ENCODE assay signal across 7 mouse cellular contexts in genomic region chr5:52132840-52133239, GRCm38 (mm10).
"Had no signal": no experiment of that assay in that cellular context is flagged by ENCODE, and none has a peak within 500 bp of the region (broad histone marks: within the 10 kb centered on the region; RNA-seq: fewer than 3 reads in every experiment).

No protein-coding gene starts in this region.

- H3K9ac ChIP-seq: limb, embryonic 15.5 days; liver, embryonic 13.5 days; midbrain, embryonic 12.5 days; neural tube, embryonic 12.5 days had no signal

- H3K4me3 ChIP-seq: layer of hippocampus, adult 2 months; limb, embryonic 15.5 days; liver, embryonic 13.5 days; megakaryocyte, embryonic 14.5 days; midbrain, embryonic 12.5 days; neural tube, embryonic 12.5 days had no signal

- H3K4me2 ChIP-seq: limb, embryonic 15.5 days; liver, embryonic 13.5 days; midbrain, embryonic 12.5 days; neural tube, embryonic 12.5 days had no signal

- H3K4me1 ChIP-seq: limb, embryonic 15.5 days; liver, embryonic 13.5 days; midbrain, embryonic 12.5 days; neural tube, embryonic 12.5 days had no signal

- H3K27ac ChIP-seq: layer of hippocampus, adult 2 months; limb, embryonic 15.5 days; liver, embryonic 13.5 days; midbrain, embryonic 12.5 days; neural tube, embryonic 12.5 days; stomach, postnatal 0 days had no signal

- H3K36me3 ChIP-seq: midbrain, embryonic 12.5 days had no signal

- H3K9me3 ChIP-seq: limb, embryonic 15.5 days; liver, embryonic 13.5 days; midbrain, embryonic 12.5 days; neural tube, embryonic 12.5 days had no signal

- H3K27me3 ChIP-seq: limb, embryonic 15.5 days; liver, embryonic 13.5 days; midbrain, embryonic 12.5 days; neural tube, embryonic 12.5 days had no signal
